Mouse (Mus musculus) G1E (cell line): ENCODE results near the gene Cd274. TPM values are rescaled to one million over a fixed set of nuclear protein-coding genes. Genes with fewer than 3 reads are reported as not detected.

Source experiments
- ATAC-seq: 2 replicates; pipeline ENCODE4 v1.8.0; 2016; ENCODE audit warnings: mild to moderate bottlenecking; ENCODE audit not compliant: insufficient number of reproducible peaks, poor library complexity, low FRiP score, severe bottlenecking; ENCODE audit errors: extremely low read depth
- DNase-seq: peaks from one replicate; pipeline ENCODE4 v3.0.0; 2012; ENCODE audit warnings: low spot score
- H3K27me3 ChIP-seq: 2 replicates; pipeline ENCODE4 v1.6.1; 2012; ENCODE audit warnings: mild to moderate bottlenecking, low read length, inconsistent platforms; ENCODE audit not compliant: insufficient read depth
- H3K36me3 ChIP-seq: replicated peaks from 2 replicates; pipeline ENCODE3; 2012; ENCODE audit warnings: mild to moderate bottlenecking, inconsistent platforms
- H3K4me1 ChIP-seq: 2 replicates; pipeline ENCODE4 v1.6.1; 2012; ENCODE audit warnings: low read depth, low read length, inconsistent platforms, mixed read lengths; ENCODE audit not compliant: insufficient read depth
- H3K4me3 ChIP-seq: 2 replicates; pipeline ENCODE4 v1.5.1; 2012; ENCODE audit warnings: low read depth, mild to moderate bottlenecking, inconsistent platforms, low read length, moderate library complexity, mixed read lengths
- H3K9me3 ChIP-seq: replicated peaks from 2 replicates; pipeline ENCODE4 v1.6.1; 2012; ENCODE audit warnings: inconsistent platforms
- CTCF ChIP-seq: IDR thresholded peaks from 2 replicates; pipeline ENCODE4 v1.5.1; 2012; ENCODE audit warnings: low read depth, low read length, inconsistent platforms, mixed read lengths
- GATA1 ChIP-seq: IDR thresholded peaks from 2 replicates; pipeline ENCODE4 v1.6.1; 2012; ENCODE audit warnings: borderline replicate concordance, low read length, inconsistent platforms, mixed read lengths
- GATA2 ChIP-seq: IDR thresholded peaks from 2 replicates; pipeline ENCODE4 v1.6.1; 2012; ENCODE audit warnings: low read depth, low read length, inconsistent platforms, borderline replicate concordance
- POLR2AphosphoS5 ChIP-seq: IDR thresholded peaks from 2 replicates; pipeline ENCODE4 v1.6.1; 2012; ENCODE audit warnings: low read depth, low read length, inconsistent platforms; ENCODE audit not compliant: insufficient replicate concordance
- TAL1 ChIP-seq: conservative IDR thresholded peaks from 2 replicates; pipeline ENCODE4 v1.6.1; 2012; ENCODE audit warnings: low read depth, low read length, inconsistent platforms, mixed read lengths
- polyA plus RNA-seq: library from polyadenylated mRNA; stranded (reverse); fragments of >175 nt; gene quantifications from 2 replicates; pipeline ENCODE4 v1.2.3, GENCODE M21; 2012
- total RNA-seq, 2 experiments: library from RNA; stranded (forward) in 1 of 2; stranded (reverse) in 1 of 2; fragments of 200-1000 nt in 1 of 2; fragments of >200 nt in 1 of 2; fragmentation: Nextera tagmentation in 1 of 2; gene quantifications; 2 replicates each; pipeline ENCODE4 v1.2.3; 2014 to 2017

The Cd274 gene
- total and polyA plus RNA-seq, 3 experiments, result 0.56 to 40.8 (median 15.1) TPM

- Histone ChIP-seq H3K36me3 (no peaks in the 10 kb centered on the region), H3K27me3 (no peaks in the 10 kb centered on the region), H3K4me1 (peaks cover 54% of the 10 kb centered on the region), H3K4me3 (no peak overlapping the region), H3K9me3 (no peaks in the 10 kb centered on the region)
- ATAC-seq (no peak), DNase-seq (no peak)
- TF ChIP-seq GATA1 (no peak), POLR2AphosphoS5 (no peak), TAL1 (no peak), CTCF (no peak), GATA2 (no peak)
Observed at GRCm38 (mm10) chr19:29422013-29422645, 54.9 kb downstream of the Cd274 start.

GRCm38 (mm10) chr19:29422796-29423195 is 55.5 kb downstream of the Cd274 start:
- H3K9me3 ChIP-seq, result no peaks in the 10 kb centered on the region
- no peak for ATAC-seq
- H3K27me3 ChIP-seq, result no peaks in the 10 kb centered on the region
- peaks cover 48% of the 10 kb centered on the region for H3K4me1 ChIP-seq
- DNase-seq, result no peak
- H3K4me3 ChIP-seq, result no peak overlapping the region
- H3K36me3 ChIP-seq, result no peaks in the 10 kb centered on the region
- TF ChIP-seq TAL1 (no peak), POLR2AphosphoS5 (no peak), GATA2 (no peak), CTCF (no peak), GATA1 (no peak)

- Histone ChIP-seq H3K4me3 (no peak overlapping the region; the same call in 1 of the 2 replicates), H3K36me3 (peaks cover 3% of the 10 kb centered on the region), H3K9me3 (peaks cover 5% of the 10 kb centered on the region; the same call in 1 of the 2 replicates), H3K4me1 (peaks cover 45% of the 10 kb centered on the region), H3K27me3 (no peaks in the 10 kb centered on the region)
- no peak for DNase-seq
- no peak for ATAC-seq
- TF ChIP-seq TAL1 (no peak), GATA2 (no peak), CTCF (no peak), POLR2AphosphoS5 (no peak), GATA1 (no peak)
Observed at GRCm38 (mm10) chr19:29430516-29430915, 63.3 kb downstream of the Cd274 start.

GRCm38 (mm10) chr19:29430953-29431352 is 63.7 kb downstream of the Cd274 start:
- H3K4me1 ChIP-seq, result peaks cover 45% of the 10 kb centered on the region
- DNase-seq, result peak; percentile 47
- no peaks in the 10 kb centered on the region for H3K27me3 ChIP-seq
- no peak overlapping the region; the same call in 1 of the 2 replicates for H3K4me3 ChIP-seq
- peak; percentile 80 for ATAC-seq
- TF ChIP-seq POLR2AphosphoS5 (no peak), TAL1 (peak; percentile 47)
- peaks cover 5% of the 10 kb centered on the region; the same call in 1 of the 2 replicates for H3K9me3 ChIP-seq
- peaks cover 3% of the 10 kb centered on the region for H3K36me3 ChIP-seq

- ATAC-seq, result peak; percentile 45; the same call in 1 of the 2 replicates
- peak overlapping the region; percentile 66 for H3K4me3 ChIP-seq
- no peaks in the 10 kb centered on the region for H3K27me3 ChIP-seq
- H3K4me1 ChIP-seq, result peaks cover 58% of the 10 kb centered on the region
- no peaks in the 10 kb centered on the region for H3K9me3 ChIP-seq
- DNase-seq, result no peak
- H3K36me3 ChIP-seq, result no peaks in the 10 kb centered on the region
- TF ChIP-seq TAL1 (peak; percentile 44), GATA1 (no peak)
Observed at GRCm38 (mm10) chr19:29436793-29437479, 69.7 kb downstream of the Cd274 start.

Other genes starting within 250 kb of the Cd274 start
- 150 and 170 TPM in 2 replicates for gene Jak2, start 115.6 kb upstream of the Cd274 start, total RNA-seq (2014; fragmentation: Nextera tagmentation)
- 107 and 132 TPM in 2 replicates for gene Jak2, start 115.6 kb upstream of the Cd274 start, total RNA-seq (2017)
- 7.3 and 9.4 TPM in 2 replicates for gene Jak2, start 115.6 kb upstream of the Cd274 start, polyA plus RNA-seq
- gene Insl6, start 42.1 kb upstream of the Cd274 start, total RNA-seq (2014; fragmentation: Nextera tagmentation), result 1.1 TPM in 1 of 2 replicates, not detected in the other
- gene Insl6, start 42.1 kb upstream of the Cd274 start, total RNA-seq (2017), result 4.2 and 4.8 TPM in 2 replicates
- 0.17 and 0.35 TPM in 2 replicates for gene Insl6, start 42.1 kb upstream of the Cd274 start, polyA plus RNA-seq
- gene Rln1, start 32.8 kb upstream of the Cd274 start, total RNA-seq (2014; fragmentation: Nextera tagmentation), result not detected in 2 replicates
- gene Rln1, start 32.8 kb upstream of the Cd274 start, total RNA-seq (2017), result 0.06 and 0.11 TPM in 2 replicates
- not detected in 2 replicates for gene Rln1, start 32.8 kb upstream of the Cd274 start, polyA plus RNA-seq
- gene Plgrkt, start 65 bp upstream of the Cd274 start, total RNA-seq (2014; fragmentation: Nextera tagmentation), result 179 and 190 TPM in 2 replicates
- gene Plgrkt, start 65 bp upstream of the Cd274 start, total RNA-seq (2017), result 439 and 475 TPM in 2 replicates
- gene Plgrkt, start 65 bp upstream of the Cd274 start, polyA plus RNA-seq, result 38.2 and 39.8 TPM in 2 replicates
- 2.0 and 2.5 TPM in 2 replicates for gene Pdcd1lg2, start 43.5 kb downstream of the Cd274 start, total RNA-seq (2014; fragmentation: Nextera tagmentation)
- 8.8 and 10.5 TPM in 2 replicates for gene Pdcd1lg2, start 43.5 kb downstream of the Cd274 start, total RNA-seq (2017)
- 0.10 and 0.16 TPM in 2 replicates for gene Pdcd1lg2, start 43.5 kb downstream of the Cd274 start, polyA plus RNA-seq
- gene Ric1, start 154.8 kb downstream of the Cd274 start, total RNA-seq (2014; fragmentation: Nextera tagmentation), result 45.0 and 59.1 TPM in 2 replicates
- gene Ric1, start 154.8 kb downstream of the Cd274 start, total RNA-seq (2017), result 50.5 and 50.7 TPM in 2 replicates
- 10.8 and 13.5 TPM in 2 replicates for gene Ric1, start 154.8 kb downstream of the Cd274 start, polyA plus RNA-seq